Comparison of ENCODE assay signal across 9 mouse cellular contexts in the genomic region with DNA sequence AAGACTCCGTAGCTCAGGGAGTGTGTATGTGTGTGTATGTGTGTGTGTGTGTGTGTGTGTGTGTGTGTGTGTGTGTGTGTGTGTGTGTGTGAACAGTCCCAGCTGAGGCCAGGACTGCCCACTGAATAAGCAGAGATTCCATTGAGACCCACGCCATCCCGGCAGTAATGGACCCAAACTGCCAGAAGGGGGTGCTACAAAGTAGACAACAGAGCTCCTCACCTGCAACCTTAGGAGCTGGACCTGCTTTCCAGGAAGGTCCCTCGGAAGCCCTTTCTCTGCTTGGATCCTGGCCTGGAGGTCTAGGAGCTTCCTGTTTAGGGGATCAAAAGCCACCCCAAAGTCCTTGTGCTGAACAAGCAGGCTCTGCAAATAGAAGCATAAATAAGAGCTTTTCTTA. TPM values are rescaled to one million over a fixed set of nuclear protein-coding genes. Genes with fewer than 3 reads are reported as not detected.
A peak's percentile ranks its signal among the peaks of the same experiment; 100 is the strongest.
DNase-seq lines count a peak whose midpoint lies in the region; ATAC-seq and TF ChIP-seq lines count a peak whose summit lies in the region.
"Had no signal": no experiment of that assay in that cellular context is flagged by ENCODE, and none has a peak within 500 bp of the region (broad histone marks: within the 10 kb centered on the region; RNA-seq: fewer than 3 reads in every experiment).

No protein-coding gene starts in this region.

- no peak for TF ChIP-seq POLR2A in lung, adult 2 months (IDR thresholded peaks at IDR 0.05; ENCODE audit: borderline replicate concordance, extremely low read depth, low read depth, low read length)

- no peak for TF ChIP-seq EP300 in heart, postnatal 0 days (IDR thresholded peaks at IDR 0.05; ENCODE audit: low read depth)

- H3K27ac ChIP-seq in heart, postnatal 0 days (ENCODE audit: low read depth) = no peak overlapping the region
- H3K27ac ChIP-seq in heart, embryonic 10.5 days = no peak overlapping the region
- H3K27ac ChIP-seq: liver, embryonic 15.5 days had no signal

- no peaks in the 10 kb centered on the region for H3K9me3 ChIP-seq in heart, postnatal 0 days (replicated peaks; ENCODE audit: control insufficient read depth, low read length)
- H3K9me3 ChIP-seq in heart, embryonic 10.5 days = no peaks in the 10 kb centered on the region
- H3K9me3 ChIP-seq: liver, embryonic 15.5 days had no signal

- DNase-seq in heart, postnatal 0 days (ENCODE audit: low spot score) = peak; percentile 32
- DNase-seq in heart, embryonic 10.5 days (ENCODE audit: low spot score) = no peak
- peak; percentile 73 to 75 for DNase-seq in B cell, adult 2 months
- DNase-seq in adrenal gland, adult 18-20 months (ENCODE audit: low spot score in 2 of 2) = peak; percentile 50 to 67
- DNase-seq in embryo, embryonic 10.5 days (ENCODE audit: low spot score) = peak; percentile 80
- DNase-seq in kidney, adult 18-20 months = peak; percentile 74
- peak; percentile 50 for DNase-seq in lung, adult 2 months
- peak; percentile 54 to 70 for DNase-seq in spleen, postnatal 10 days (ENCODE audit: low spot score in 2 of 2)

- 34% methylated on average over 4 of the region's 4 CpGs for WGBS in heart, postnatal 0 days
- 23% methylated on average over 4 of the region's 4 CpGs for WGBS in heart, embryonic 10.5 days
- WGBS in lung, adult 2 months = 27% methylated on average over 4 of the region's 4 CpGs

- no peak overlapping the region for H3K4me3 ChIP-seq in heart, postnatal 0 days (ENCODE audit: low read depth, low read length)
- H3K4me3 ChIP-seq in heart, embryonic 10.5 days = no peak overlapping the region
- no peak overlapping the region for H3K4me3 ChIP-seq in lung, adult 2 months (replicated peaks; ENCODE audit: extremely low read depth, low read depth, low read length)
- H3K4me3 ChIP-seq: liver, embryonic 15.5 days had no signal

- H3K4me1 ChIP-seq in heart, postnatal 0 days (ENCODE audit: control insufficient read depth, insufficient read depth) = peaks cover 4% of the 10 kb centered on the region; the same call in 1 of the 2 replicates
- H3K4me1 ChIP-seq in heart, embryonic 10.5 days = no peaks in the 10 kb centered on the region
- no peaks in the 10 kb centered on the region for H3K4me1 ChIP-seq in lung, adult 2 months (ENCODE audit: control insufficient read depth, insufficient read depth, low read length)

- H3K27me3 ChIP-seq in heart, postnatal 0 days (ENCODE audit: control insufficient read depth, insufficient read depth, low read length) = no peaks in the 10 kb centered on the region
- peaks cover 22% of the 10 kb centered on the region for H3K27me3 ChIP-seq in heart, embryonic 10.5 days (ENCODE audit: insufficient read depth, poor library complexity, severe bottlenecking)
- H3K27me3 ChIP-seq: liver, embryonic 15.5 days had no signal

- no peak overlapping the region for H3K9ac ChIP-seq in heart, postnatal 0 days (replicated peaks; ENCODE audit: low read depth, low read length)
- H3K9ac ChIP-seq: liver, embryonic 15.5 days had no signal

- peak; percentile 65 for TF ChIP-seq CTCF in heart, postnatal 0 days (IDR thresholded peaks at IDR 0.05; ENCODE audit: low read depth)
- peak; percentile 76 for TF ChIP-seq CTCF in lung, adult 2 months (IDR thresholded peaks at IDR 0.05; ENCODE audit: insufficient read depth, low read length)

- peaks cover 5% of the 10 kb centered on the region; the same call in 1 of the 2 replicates for H3K36me3 ChIP-seq in heart, postnatal 0 days (replicated peaks; ENCODE audit: control insufficient read depth, insufficient read depth, low read length)
- no peaks in the 10 kb centered on the region for H3K36me3 ChIP-seq in heart, embryonic 10.5 days

- H3K4me2 ChIP-seq in heart, postnatal 0 days (ENCODE audit: low read depth, low read length) = no peak overlapping the region
- H3K4me2 ChIP-seq: liver, embryonic 15.5 days had no signal

- no peak for ATAC-seq in heart, postnatal 0 days (ENCODE audit: insufficient read depth, low read depth)

RNA-seq across cellular contexts. Expression of gene Syne3, which starts 55.7 kb away (rescaled TPM):
- total RNA-seq in heart, postnatal 0 days (2014; rRNA removed; ENCODE audit: low replicate concordance) = 5.0 TPM in 2 replicates
- polyA plus RNA-seq in heart, postnatal 0 days (2015; fragmentation: Nextera tagmentation; extraction: Ambion mirVana) = 1.8 TPM in 2 replicates
- 0.21 and 0.41 TPM in 2 replicates for polyA plus RNA-seq in heart, embryonic 10.5 days (2016; fragmentation: Nextera tagmentation; extraction: Ambion mirVana)
- 10 to 100 TPM in 1 of 2 experiments, 1 to 10 TPM in 1; 9.3 to 11.4 TPM for total RNA-seq in adrenal gland, adult 18-20 months (2021)
- polyA plus RNA-seq in lung, adult 2 months (2012; rRNA removed) = 3.5 and 3.7 TPM in 2 replicates
